Mouse (Mus musculus) limb, embryonic 11.5 days (tissue): Measurements from ENCODE around the gene Fam102b. TPM values are rescaled to one million over a fixed set of nuclear protein-coding genes. Genes with fewer than 3 reads are reported as not detected.

ENCODE experiments used
- ATAC-seq: fragments of 200-750 bp; cut with Nextera tagmentation; 2 replicates; pipeline ENCODE4 v1.8.0; 2017; ENCODE audit warnings: low read depth; ENCODE audit not compliant: insufficient number of reproducible peaks, low FRiP score, low TSS enrichment
- DNase-seq: peaks from one replicate; pipeline ENCODE4 v3.0.0-alpha.2; 2015; ENCODE audit warnings: low spot score
- H3K27ac ChIP-seq: fragments of 300-500 bp; sonication (generic); replicated peaks from 2 replicates; pipeline ENCODE4 v1.5.1; 2014; ENCODE audit warnings: low read depth, mild to moderate bottlenecking, low read length
- H3K27me3 ChIP-seq: fragments of 300-500 bp; sonication (generic); 2 replicates; pipeline ENCODE4 v1.6.1; 2014; ENCODE audit warnings: mild to moderate bottlenecking, low read length, mixed read lengths; ENCODE audit not compliant: control insufficient read depth, insufficient read depth
- H3K36me3 ChIP-seq: fragments of 300-500 bp; sonication (generic); 2 replicates; pipeline ENCODE4 v1.6.1; 2014; ENCODE audit warnings: mild to moderate bottlenecking, low read length, moderate library complexity, mixed read lengths; ENCODE audit not compliant: control insufficient read depth, insufficient read depth
- H3K4me1 ChIP-seq: fragments of 300-500 bp; sonication (generic); 2 replicates; pipeline ENCODE4 v1.6.1; 2014; ENCODE audit warnings: low read length, mixed read lengths; ENCODE audit not compliant: control insufficient read depth, insufficient read depth
- H3K4me2 ChIP-seq: fragments of 300-500 bp; sonication (generic); 2 replicates; pipeline ENCODE4 v1.6.1; 2014; ENCODE audit warnings: low read depth, mild to moderate bottlenecking, moderate library complexity; ENCODE audit not compliant: severe bottlenecking
- H3K4me3 ChIP-seq: fragments of 300-500 bp; sonication (generic); 2 replicates; pipeline ENCODE4 v1.5.1; 2014; ENCODE audit warnings: low read depth, low read length
- H3K9ac ChIP-seq: fragments of 300-500 bp; sonication (generic); 2 replicates; pipeline ENCODE4 v1.6.1; 2014; ENCODE audit warnings: mild to moderate bottlenecking, low read length
- H3K9me3 ChIP-seq: fragments of 300-500 bp; sonication (generic); 2 replicates; pipeline ENCODE4 v1.6.1; 2016; ENCODE audit warnings: low read length; ENCODE audit not compliant: control insufficient read depth
- WGBS: fragments of 180-500 bp; shearing (Covaris S2); extraction: QIAGEN DNeasy Blood & Tissue Kit; methylation state at CpG from one replicate; pipeline ENCODE4 v1.1.7; 2014; 5-methylcytosine and 5-hydroxymethylcytosine counted together
- polyA plus RNA-seq: library from polyadenylated mRNA; unstranded; fragments of >200 nt; fragmentation: Nextera tagmentation; extraction: Ambion mirVana; gene quantifications from 2 replicates; pipeline ENCODE4 v1.2.1, GENCODE M21; 2014

Fam102b gene
- polyA plus RNA-seq, 1 experiment from 2014 or later: 7.7 TPM

- no peak for DNase-seq
- WGBS: 87% methylated on average over 3 of the region's 3 CpGs
These were observed 63.6 kb downstream of the Fam102b start for GRCm38 (mm10) chr3:108963776-108964175.

GRCm38 (mm10) chr3:108963278-108963677 lies 64.1 kb downstream of the Fam102b start:
- DNase-seq: no peak
- 83% methylated on average over 3 of the region's 3 CpGs for WGBS

More at GRCm38 (mm10) chr3:108963776-108964175, 63.6 kb downstream of the Fam102b start:
- H3K9me3 ChIP-seq: no peaks in the 10 kb centered on the region
- no peaks in the 10 kb centered on the region for H3K4me1 ChIP-seq
- H3K27ac ChIP-seq: no peak overlapping the region
- ATAC-seq: no peak
- no peak overlapping the region for H3K4me2 ChIP-seq
- H3K4me3 ChIP-seq: no peak overlapping the region
- H3K36me3 ChIP-seq: no peaks in the 10 kb centered on the region
- H3K9ac ChIP-seq: no peak overlapping the region
- H3K27me3 ChIP-seq: no peaks in the 10 kb centered on the region

GRCm38 (mm10) chr3:108961655-108962054 lies 65.8 kb downstream of the Fam102b start:
- H3K9ac ChIP-seq: no peak overlapping the region
- H3K4me1 ChIP-seq: no peaks in the 10 kb centered on the region
- H3K4me3 ChIP-seq: no peak overlapping the region
- DNase-seq (no peak), ATAC-seq (no peak)
- no peaks in the 10 kb centered on the region for H3K36me3 ChIP-seq
- H3K27me3 ChIP-seq: no peaks in the 10 kb centered on the region
- H3K4me2 ChIP-seq: no peak overlapping the region
- H3K27ac ChIP-seq: no peak overlapping the region
- H3K9me3 ChIP-seq: no peaks in the 10 kb centered on the region
- 62% methylated on average over 6 of the region's 6 CpGs for WGBS

More at GRCm38 (mm10) chr3:108963278-108963677, 64.1 kb downstream of the Fam102b start:
- Histone ChIP-seq H3K4me3 (no peak overlapping the region), H3K27ac (no peak overlapping the region), H3K9ac (no peak overlapping the region), H3K4me2 (no peak overlapping the region), H3K9me3 (no peaks in the 10 kb centered on the region), H3K36me3 (no peaks in the 10 kb centered on the region), H3K27me3 (no peaks in the 10 kb centered on the region), H3K4me1 (no peaks in the 10 kb centered on the region)
- no peak for ATAC-seq

GRCm38 (mm10) chr3:108961226-108961625 lies 66.2 kb downstream of the Fam102b start:
- Histone ChIP-seq H3K9ac (no peak overlapping the region), H3K36me3 (no peaks in the 10 kb centered on the region), H3K4me2 (no peak overlapping the region), H3K9me3 (no peaks in the 10 kb centered on the region), H3K4me3 (no peak overlapping the region), H3K27me3 (no peaks in the 10 kb centered on the region), H3K27ac (no peak overlapping the region), H3K4me1 (no peaks in the 10 kb centered on the region)
- DNase-seq: no peak
- 63% methylated on average over 7 of the region's 7 CpGs for WGBS
- 0 out of 2 replicates have a peak, but pooled peaks have one; percentile 51 for ATAC-seq

- Histone ChIP-seq H3K4me3 (no peak overlapping the region), H3K4me2 (no peak overlapping the region), H3K27ac (no peak overlapping the region), H3K36me3 (no peaks in the 10 kb centered on the region), H3K4me1 (no peaks in the 10 kb centered on the region), H3K9ac (no peak overlapping the region), H3K27me3 (no peaks in the 10 kb centered on the region), H3K9me3 (no peaks in the 10 kb centered on the region)
- 77% methylated on average over 13 of the region's 13 CpGs for WGBS
- no peak for DNase-seq
- ATAC-seq: no peak
These were observed 67.6 kb downstream of the Fam102b start for GRCm38 (mm10) chr3:108959680-108960295.

GRCm38 (mm10) chr3:108957976-108958375 lies 69.4 kb downstream of the Fam102b start:
- Histone ChIP-seq H3K9me3 (no peaks in the 10 kb centered on the region), H3K4me2 (no peak overlapping the region), H3K4me3 (no peak overlapping the region), H3K9ac (no peak overlapping the region), H3K27ac (no peak overlapping the region), H3K27me3 (no peaks in the 10 kb centered on the region), H3K4me1 (no peaks in the 10 kb centered on the region), H3K36me3 (no peaks in the 10 kb centered on the region)
- no peak for ATAC-seq
- DNase-seq: no peak

- Histone ChIP-seq H3K36me3 (no peaks in the 10 kb centered on the region), H3K27me3 (no peaks in the 10 kb centered on the region), H3K27ac (no peak overlapping the region), H3K9me3 (no peaks in the 10 kb centered on the region), H3K4me3 (no peak overlapping the region), H3K4me1 (no peaks in the 10 kb centered on the region), H3K9ac (no peak overlapping the region), H3K4me2 (no peak overlapping the region)
- no peak for DNase-seq
- ATAC-seq: no peak
- WGBS: 87% methylated on average over 10 of the region's 10 CpGs
These were observed 86.4 kb downstream of the Fam102b start for GRCm38 (mm10) chr3:108940996-108941395.

GRCm38 (mm10) chr3:108940001-108940633 lies 87.3 kb downstream of the Fam102b start, which contains the start of gene Gm9857:
Gene Gm9857 (minus strand): TSS chr3:108940445.
- peak; percentile 52 for DNase-seq
- H3K9ac ChIP-seq: no peak within 1 kb of the TSS
- no peaks in the 10 kb centered on the region for H3K4me1 ChIP-seq
- H3K27ac ChIP-seq: no peak within 1 kb of the TSS
- peak within 1 kb of the TSS; percentile 40 for H3K4me2 ChIP-seq
- H3K9me3 ChIP-seq: no peaks in the 10 kb centered on the region
- peak within 1 kb of the TSS; percentile 14; the same call in 1 of the 2 replicates for H3K4me3 ChIP-seq
- H3K27me3 ChIP-seq: no peaks in the 10 kb centered on the region
- peak; percentile 65; the same call in 1 of the 2 replicates for ATAC-seq
- no peaks in the 10 kb centered on the region for H3K36me3 ChIP-seq
- 51% methylated on average over 46 of the region's 59 CpGs for WGBS
